Mouse (Mus musculus): ENCODE results near the gene Rab42. TPM values are rescaled to one million over a fixed set of nuclear protein-coding genes. Genes with fewer than 3 reads are reported as not detected.
"Not testable (repeated sequence)": the region's sequence is repeated elsewhere in the genome, so short reads cannot be mapped to it uniquely, and the experiment has no call there.

The Rab42 gene
- polyA plus RNA-seq, 1 experiment from 2014 or later, result 0.23 TPM

DNA sequence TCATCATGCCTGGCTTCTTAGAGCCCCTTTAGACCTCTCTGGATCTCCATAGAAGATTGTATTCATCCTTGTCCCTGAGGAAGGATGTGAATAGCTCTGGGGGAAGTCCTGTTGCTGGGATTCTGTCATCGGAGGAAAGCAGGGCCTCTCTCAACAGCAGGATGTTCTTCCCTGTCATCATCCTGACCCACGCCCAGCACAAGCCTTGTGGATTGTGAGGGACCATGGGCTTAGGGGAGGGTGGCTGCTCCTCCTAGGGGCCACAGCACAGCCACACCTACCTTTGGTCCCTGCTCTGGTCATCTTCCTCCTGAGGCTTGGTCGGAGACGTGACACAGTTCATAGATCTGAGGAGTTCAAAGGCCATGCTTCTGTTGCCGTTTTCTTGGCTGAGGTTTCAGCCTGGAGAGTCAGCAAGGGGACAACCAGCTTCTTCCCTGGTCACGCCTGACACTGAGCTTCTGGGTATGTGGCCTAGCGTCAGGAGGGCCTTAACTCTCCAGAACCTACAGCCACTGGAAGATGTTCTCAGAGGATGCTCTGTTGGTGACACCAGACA lies 9.4 kb downstream of the Rab42 start:
- H3K36me3 ChIP-seq (ENCODE audit: poor library complexity, severe bottlenecking), result peaks cover 52% of the 10 kb centered on the region
- H3K27me3 ChIP-seq, result no peaks in the 10 kb centered on the region
- WGBS, result 83% methylated on average over 7 of the region's 7 CpGs
- no peaks in the 10 kb centered on the region; the same call in 1 of the 2 replicates for H3K9me3 ChIP-seq (replicated peaks)
- H3K27ac ChIP-seq, result no peak overlapping the region
- ATAC-seq, result no peak
- H3K9ac ChIP-seq, result no peak overlapping the region
- no peak overlapping the region for H3K4me3 ChIP-seq
- H3K4me1 ChIP-seq, result no peaks in the 10 kb centered on the region
- H3K4me2 ChIP-seq, result no peak overlapping the region

DNA sequence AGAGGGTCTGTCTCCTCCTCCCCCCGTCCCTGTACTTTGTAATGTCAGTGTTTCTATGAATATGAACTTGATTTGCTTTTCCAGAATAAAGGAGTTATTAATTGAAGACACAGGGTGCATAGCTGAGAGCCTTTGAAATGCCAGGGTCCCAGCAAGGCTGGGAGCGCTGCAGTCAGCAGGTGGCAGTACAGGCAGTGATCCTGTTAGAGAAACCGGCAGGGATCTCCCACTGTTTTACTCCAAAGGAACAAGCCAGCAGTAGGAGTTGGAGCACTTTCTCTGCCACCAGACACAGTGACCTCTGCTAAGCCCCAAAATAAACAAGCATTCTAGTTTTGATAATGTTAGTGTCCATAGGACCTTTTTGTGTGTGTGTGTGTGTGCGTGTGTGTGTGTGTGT lies 10.2 kb downstream of the Rab42 start:
- no peak overlapping the region for H3K27ac ChIP-seq
- H3K27me3 ChIP-seq, result no peaks in the 10 kb centered on the region
- H3K4me2 ChIP-seq, result no peak overlapping the region
- WGBS, result 41% methylated on average over 4 of the region's 4 CpGs
- no peaks in the 10 kb centered on the region; the same call in 1 of the 2 replicates for H3K9me3 ChIP-seq (replicated peaks)
- H3K4me3 ChIP-seq, result no peak overlapping the region
- no peak for ATAC-seq
- no peak overlapping the region for H3K9ac ChIP-seq
- no peaks in the 10 kb centered on the region for H3K4me1 ChIP-seq
- H3K36me3 ChIP-seq (ENCODE audit: poor library complexity, severe bottlenecking), result peaks cover 52% of the 10 kb centered on the region

DNA sequence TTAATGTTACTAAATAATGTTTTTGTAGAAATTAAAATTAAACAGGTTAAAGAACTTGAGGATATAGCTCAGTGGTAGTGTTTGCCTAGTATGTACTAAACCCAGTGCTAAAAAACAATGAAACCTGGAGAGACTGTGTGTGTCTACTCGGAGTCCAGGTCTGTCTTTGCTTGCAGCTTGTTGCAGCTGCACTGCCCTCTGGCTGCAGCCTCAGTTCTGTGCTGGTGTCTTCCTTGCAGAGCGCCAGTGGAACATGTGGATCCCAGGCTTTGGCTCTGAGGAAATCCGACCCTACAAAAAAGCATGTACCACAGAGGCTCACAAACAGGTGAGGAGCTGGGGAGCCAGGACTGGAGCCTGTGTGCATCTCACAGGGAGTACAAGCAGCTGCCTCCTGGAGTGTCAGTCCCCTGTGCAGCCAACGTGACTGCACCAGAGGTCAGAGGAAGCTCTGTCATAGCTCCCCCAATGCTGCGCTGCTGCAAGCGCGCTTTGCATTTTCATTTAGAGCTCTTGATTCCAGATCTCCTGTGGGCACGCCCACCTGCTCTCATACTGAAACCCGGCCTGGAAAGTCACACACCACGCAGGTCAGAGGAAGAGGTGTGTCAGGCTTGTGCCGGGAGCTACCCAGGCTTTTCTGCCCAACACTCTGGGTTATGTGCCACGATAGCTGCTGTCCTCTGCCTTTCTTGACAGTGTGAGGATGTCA lies 11.4 kb downstream of the Rab42 start:
- no peak overlapping the region for H3K4me2 ChIP-seq
- H3K27ac ChIP-seq, result no peak overlapping the region
- H3K4me1 ChIP-seq, result no peaks in the 10 kb centered on the region
- H3K4me3 ChIP-seq, result no peak overlapping the region
- 80% methylated on average over 12 of the region's 12 CpGs for WGBS
- no peaks in the 10 kb centered on the region for H3K27me3 ChIP-seq
- peaks cover 57% of the 10 kb centered on the region for H3K36me3 ChIP-seq (ENCODE audit: poor library complexity, severe bottlenecking)
- ATAC-seq, result no peak
- H3K9me3 ChIP-seq (replicated peaks), result no peaks in the 10 kb centered on the region; the same call in 1 of the 2 replicates
- peak overlapping the region; percentile 16; the same call in 1 of the 2 replicates for H3K9ac ChIP-seq

GRCm38 (mm10) chr4:132291056-132291455 lies 12.1 kb downstream of the Rab42 start:
- Histone ChIP-seq H3K36me3 (ENCODE audit: poor library complexity, severe bottlenecking) (peaks cover 64% of the 10 kb centered on the region), H3K4me2 (no peak overlapping the region), H3K4me1 (no peaks in the 10 kb centered on the region), H3K4me3 (no peak overlapping the region), H3K27ac (no peak overlapping the region), H3K9me3 (replicated peaks) (no peaks in the 10 kb centered on the region; the same call in 1 of the 2 replicates), H3K9ac (no peak overlapping the region), H3K27me3 (no peaks in the 10 kb centered on the region)
- 97% methylated on average over 4 of the region's 4 CpGs for WGBS
- ATAC-seq, result no peak

DNA sequence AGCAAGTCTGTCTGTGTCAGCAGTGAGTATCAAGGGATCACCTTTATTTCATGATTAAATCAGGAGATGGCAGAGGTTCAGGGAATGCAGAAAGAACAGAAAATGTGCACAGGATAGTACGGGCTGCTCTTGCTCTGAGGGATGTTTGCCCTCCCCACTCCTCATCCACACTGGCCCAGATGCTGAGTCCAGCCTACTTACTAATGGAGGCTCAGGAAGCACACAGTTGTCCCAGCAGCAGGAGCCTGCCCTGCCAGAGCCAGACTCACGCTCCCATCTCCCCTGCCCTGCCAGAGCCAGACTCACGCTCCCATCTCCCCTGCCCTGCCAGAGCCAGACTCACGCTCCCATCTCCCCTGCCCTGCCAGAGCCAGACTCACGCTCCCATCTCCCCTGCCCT lies 14.3 kb downstream of the Rab42 start:
- not testable (repeated sequence) for ATAC-seq; H3K9me3 ChIP-seq (replicated peaks); H3K9ac ChIP-seq; H3K27ac ChIP-seq; H3K27me3 ChIP-seq; H3K4me3 ChIP-seq; H3K4me1 ChIP-seq; H3K4me2 ChIP-seq
- peaks cover 70% of the 10 kb centered on the region for H3K36me3 ChIP-seq (ENCODE audit: poor library complexity, severe bottlenecking)
- 95% methylated on average over 2 of the region's 5 CpGs for WGBS

GRCm38 (mm10) chr4:132275949-132276348 lies 27.2 kb downstream of the Rab42 start:
- H3K4me1 ChIP-seq, result peaks cover 20% of the 10 kb centered on the region
- H3K27ac ChIP-seq, result no peak overlapping the region
- H3K4me2 ChIP-seq, result no peak overlapping the region
- H3K9ac ChIP-seq, result peak overlapping the region; percentile 18; the same call in 1 of the 2 replicates
- H3K9me3 ChIP-seq (replicated peaks), result no peaks in the 10 kb centered on the region
- H3K27me3 ChIP-seq, result no peaks in the 10 kb centered on the region
- ATAC-seq, result no peak
- peaks cover 10% of the 10 kb centered on the region for H3K36me3 ChIP-seq (ENCODE audit: poor library complexity, severe bottlenecking)
- no peak overlapping the region for H3K4me3 ChIP-seq
- WGBS, result 95% methylated on average over 3 of the region's 3 CpGs

- WGBS, result under 1% methylated on average over 48 of the region's 48 CpGs
- Histone ChIP-seq H3K27ac (peak within 1 kb of the TSS; percentile 92), H3K4me1 (peaks cover 24% of the 10 kb centered on the region), H3K36me3 (ENCODE audit: poor library complexity, severe bottlenecking) (no peaks in the 10 kb centered on the region; the same call in 1 of the 2 replicates), H3K27me3 (no peaks in the 10 kb centered on the region), H3K4me2 (peak within 1 kb of the TSS; percentile 81), H3K4me3 (peak within 1 kb of the TSS; percentile 85), H3K9me3 (replicated peaks) (no peaks in the 10 kb centered on the region), H3K9ac (peak within 1 kb of the TSS; percentile 92)
- peak; percentile 90 for ATAC-seq
Measured at GRCm38 (mm10) chr4:132274156-132274862, 28.9 kb downstream of the Rab42 start, which contains the start of gene Taf12. Taf12 (plus strand) TSS chr4:132274375.

DNA sequence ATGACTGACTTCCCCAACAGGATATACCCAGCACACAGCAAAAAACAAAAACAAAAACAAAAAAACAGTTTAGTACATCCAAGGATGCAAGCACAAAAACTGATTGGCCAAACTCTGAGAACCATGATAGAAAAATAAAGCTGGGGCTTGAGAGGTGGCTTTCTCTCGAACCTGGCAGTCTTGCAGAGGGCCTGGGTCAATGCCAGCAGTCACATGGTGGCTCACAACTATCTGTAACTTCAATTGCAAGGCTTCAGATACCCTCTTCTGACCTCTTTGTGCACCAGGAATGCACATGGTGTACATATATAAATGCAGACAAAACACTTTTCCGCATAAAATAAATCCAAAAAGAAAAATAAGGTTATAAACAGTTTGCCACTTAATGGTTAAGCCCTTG lies 30.0 kb downstream of the Rab42 start:
- Histone ChIP-seq H3K4me3 (peak overlapping the region; percentile 85; the same call in 1 of the 2 replicates), H3K27ac (no peak overlapping the region), H3K9me3 (replicated peaks) (no peaks in the 10 kb centered on the region), H3K27me3 (no peaks in the 10 kb centered on the region), H3K4me2 (peak overlapping the region; percentile 81), H3K9ac (peak overlapping the region; percentile 92), H3K4me1 (peaks cover 24% of the 10 kb centered on the region), H3K36me3 (ENCODE audit: poor library complexity, severe bottlenecking) (no peaks in the 10 kb centered on the region; the same call in 1 of the 2 replicates)
- 70% methylated on average over 2 of the region's 2 CpGs for WGBS
- ATAC-seq, result no peak

GRCm38 (mm10) chr4:132269740-132270560 lies 33.2 kb downstream of the Rab42 start:
- Histone ChIP-seq H3K4me2 (peak overlapping the region; percentile 53), H3K9me3 (replicated peaks) (no peaks in the 10 kb centered on the region), H3K9ac (peak overlapping the region; percentile 62), H3K27ac (peak overlapping the region; percentile 91), H3K4me1 (peaks cover 15% of the 10 kb centered on the region), H3K27me3 (no peaks in the 10 kb centered on the region), H3K36me3 (ENCODE audit: poor library complexity, severe bottlenecking) (no peaks in the 10 kb centered on the region), H3K4me3 (peak overlapping the region; percentile 29)
- under 1% methylated on average over 35 of the region's 35 CpGs for WGBS
- ATAC-seq, result peak; percentile 70

- Histone ChIP-seq H3K4me3 (no peak overlapping the region), H3K4me1 (peaks cover 14% of the 10 kb centered on the region), H3K4me2 (peak overlapping the region; percentile 53; the same call in 1 of the 2 replicates), H3K36me3 (ENCODE audit: poor library complexity, severe bottlenecking) (no peaks in the 10 kb centered on the region), H3K27ac (peak overlapping the region; percentile 91), H3K9ac (no peak overlapping the region), H3K9me3 (replicated peaks) (no peaks in the 10 kb centered on the region), H3K27me3 (no peaks in the 10 kb centered on the region)
- WGBS, result 12% methylated on average over 6 of the region's 6 CpGs
- ATAC-seq, result no peak; the same call in 1 of the 2 replicates
Measured at GRCm38 (mm10) chr4:132268871-132269739, 34.1 kb downstream of the Rab42 start.

- ATAC-seq, result no peak
- Histone ChIP-seq H3K27ac (no peak overlapping the region), H3K9ac (no peak overlapping the region), H3K4me1 (peaks cover 8% of the 10 kb centered on the region), H3K9me3 (replicated peaks) (no peaks in the 10 kb centered on the region), H3K4me2 (no peak overlapping the region), H3K4me3 (no peak overlapping the region), H3K27me3 (no peaks in the 10 kb centered on the region), H3K36me3 (ENCODE audit: poor library complexity, severe bottlenecking) (no peaks in the 10 kb centered on the region)
- WGBS, result 81% methylated on average over 3 of the region's 3 CpGs
Measured at GRCm38 (mm10) chr4:132266835-132267349, 36.3 kb downstream of the Rab42 start.

Measured in forebrain, embryonic 13.5 days (tissue).